Mouse (Mus musculus) testis, postnatal 10 days (tissue): ENCODE measurements around the gene Gja4.

Source experiments
- DNase-seq: peaks from one replicate; pipeline ENCODE4 v3.0.0; 2021; ENCODE audit warnings: low spot score

Gene Gja4

GRCm38 (mm10) chr4:127313861-127314260 lies at the start of gene Gja4:
TSS of gene Gja4 (minus strand) at chr4:127314039.
- peak; percentile 84 for DNase-seq

- DNase-seq: no peak
These were observed 49.5 kb upstream of the Gja4 start for GRCm38 (mm10) chr4:127363331-127363730.

GRCm38 (mm10) chr4:127362520-127362919 lies 48.7 kb upstream of the Gja4 start:
- no peak for DNase-seq

- DNase-seq: no peak
These were observed 44.2 kb upstream of the Gja4 start, which contains the start of gene Gjb5 for GRCm38 (mm10) chr4:127358018-127358417. TSS of gene Gjb5 (minus strand) at chr4:127358181.

- peak; percentile 57 for DNase-seq
These were observed 41.0 kb upstream of the Gja4 start for GRCm38 (mm10) chr4:127354506-127355485.

GRCm38 (mm10) chr4:127353951-127354438 lies 40.2 kb upstream of the Gja4 start, which contains the start of gene Gjb4:
TSS of gene Gjb4 (minus strand) at chr4:127354081.
- DNase-seq: no peak

GRCm38 (mm10) chr4:127352594-127352993 lies 38.8 kb upstream of the Gja4 start:
- DNase-seq: no peak

GRCm38 (mm10) chr4:127349560-127350300 lies 35.9 kb upstream of the Gja4 start:
- DNase-seq: no peak

GRCm38 (mm10) chr4:127345000-127345399 lies 31.2 kb upstream of the Gja4 start:
- DNase-seq: no peak

GRCm38 (mm10) chr4:127341372-127341771 lies 27.5 kb upstream of the Gja4 start:
- no peak for DNase-seq

GRCm38 (mm10) chr4:127337668-127338067 lies 23.8 kb upstream of the Gja4 start:
- DNase-seq: no peak

- no peak for DNase-seq
These were observed 21.1 kb upstream of the Gja4 start for GRCm38 (mm10) chr4:127334870-127335504.

- no peak for DNase-seq
These were observed 17.3 kb upstream of the Gja4 start for GRCm38 (mm10) chr4:127331171-127331570.

- no peak for DNase-seq
These were observed 16.6 kb upstream of the Gja4 start, which contains the start of gene Gjb3 for GRCm38 (mm10) chr4:127330181-127331100. TSS of gene Gjb3 (minus strand) at chr4:127330844.

GRCm38 (mm10) chr4:127329751-127330150 lies 15.9 kb upstream of the Gja4 start:
- no peak for DNase-seq

GRCm38 (mm10) chr4:127329046-127329445 lies 15.2 kb upstream of the Gja4 start:
- no peak for DNase-seq

GRCm38 (mm10) chr4:127328378-127328777 lies 14.5 kb upstream of the Gja4 start:
- DNase-seq: no peak

- DNase-seq: no peak
These were observed 13.9 kb upstream of the Gja4 start for GRCm38 (mm10) chr4:127327749-127328148.

GRCm38 (mm10) chr4:127327258-127327657 lies 13.4 kb upstream of the Gja4 start:
- DNase-seq: no peak

- no peak for DNase-seq
These were observed 11.4 kb upstream of the Gja4 start for GRCm38 (mm10) chr4:127325276-127325675.

GRCm38 (mm10) chr4:127324759-127325158 lies 10.9 kb upstream of the Gja4 start:
- DNase-seq: peak; percentile 93
